In the genomic region with DNA sequence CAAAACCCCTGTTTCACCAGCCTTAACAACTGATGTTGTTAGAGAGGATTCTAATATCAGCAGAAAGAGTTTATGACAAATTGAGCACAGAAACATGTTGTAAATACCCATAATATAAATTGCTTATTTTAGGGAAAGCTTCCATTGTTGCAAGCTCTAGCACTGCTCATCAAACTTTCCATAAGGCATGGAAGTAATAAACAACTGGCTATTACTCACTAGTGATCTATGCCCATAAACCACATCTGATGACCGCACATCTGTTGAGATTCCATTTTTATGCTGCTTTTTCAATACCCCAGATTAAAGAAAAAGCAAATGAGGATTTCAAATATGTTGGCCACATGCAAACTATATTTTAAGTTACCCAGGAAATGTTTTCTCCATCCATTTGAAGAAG, we compare ENCODE assay signal across 21 mouse cellular contexts. TPM values are rescaled to one million over a fixed set of nuclear protein-coding genes. Genes with fewer than 3 reads are reported as not detected.
"Had no signal": no experiment of that assay in that cellular context is flagged by ENCODE, and none has a peak within 500 bp of the region (broad histone marks: within the 10 kb centered on the region; RNA-seq: fewer than 3 reads in every experiment).

No protein-coding gene starts in this region.

- H3K9ac ChIP-seq: lung, embryonic 14.5 days; midbrain, embryonic 12.5 days; neural tube, embryonic 13.5 days; neural tube, embryonic 15.5 days had no signal

- H3K36me3 ChIP-seq: midbrain, embryonic 10.5 days; midbrain, embryonic 12.5 days; neural tube, embryonic 13.5 days; neural tube, embryonic 15.5 days had no signal

- H3K27me3 ChIP-seq: midbrain, embryonic 12.5 days; neural tube, embryonic 13.5 days; neural tube, embryonic 15.5 days had no signal

- H3K4me3 ChIP-seq: midbrain, embryonic 10.5 days; midbrain, embryonic 12.5 days; myocyte; neural tube, embryonic 13.5 days; neural tube, embryonic 15.5 days had no signal

- H3K4me1 ChIP-seq: midbrain, embryonic 10.5 days; midbrain, embryonic 12.5 days; neural tube, embryonic 13.5 days; neural tube, embryonic 15.5 days had no signal

- DNase-seq: lung, adult 18-20 months; lung, embryonic 14.5 days; lung, postnatal 10 days; lung, postnatal 4 days; midbrain, embryonic 14.5 days; retina, postnatal 1 day; right cerebral cortex, adult 18-20 months; right cerebral cortex, postnatal 25 days; right cerebral cortex, postnatal 4 days; spleen, adult 18-20 months; thymus, adult 2 months; thymus, postnatal 25 days; thymus, postnatal 4 days had no signal

- ATAC-seq: midbrain, embryonic 16.5 days had no signal

- H3K27ac ChIP-seq: midbrain, embryonic 10.5 days; midbrain, embryonic 12.5 days; neural tube, embryonic 13.5 days; neural tube, embryonic 15.5 days had no signal

RNA-seq across cellular contexts. Expression of gene Cav2, which starts 22.8 kb away (rescaled TPM):
- total RNA-seq: megakaryocyte-erythroid progenitor cell, adult 5-6 weeks had no signal

RNA-seq across cellular contexts. Expression of gene Cav1, which starts 48.0 kb away (rescaled TPM):
- total RNA-seq: megakaryocyte, adult 5-6 weeks; megakaryocyte-erythroid progenitor cell, adult 5-6 weeks had no signal
